Mouse (Mus musculus): ENCODE data around the gene Zfp764. TPM values are rescaled to one million over a fixed set of nuclear protein-coding genes. Genes with fewer than 3 reads are reported as not detected.

Zfp764 gene
- polyA plus RNA-seq (2012; rRNA removed; ENCODE audit: low replicate concordance): 3.9 and 4.6 TPM in 2 replicates

GRCm38 (mm10) chr7:127406002-127406987, at the start of gene Zfp764:
Gene Zfp764, minus strand, starts transcription at chr7:127406822.

GRCm38 (mm10) chr7:127448521-127449300, 42.1 kb upstream of the Zfp764 start, which contains the start of gene Zfp689:
Gene Zfp689, minus strand, starts transcription at chr7:127449158.

GRCm38 (mm10) chr7:127421388-127422191, 15.0 kb upstream of the Zfp764 start, which contains the start of gene Zfp688:
Gene Zfp688, minus strand, starts transcription at chr7:127422068.

GRCm38 (mm10) chr7:127393157-127393943, 13.3 kb downstream of the Zfp764 start, which contains the start of gene E430018J23Rik:
Gene E430018J23Rik, minus strand, starts transcription at chr7:127393629.

GRCm38 (mm10) chr7:127386641-127387392, 19.8 kb downstream of the Zfp764 start, which contains the start of gene 9130019O22Rik:
Gene 9130019O22Rik, minus strand, starts transcription at chr7:127387166.

GRCm38 (mm10) chr7:127375271-127376245, 31.1 kb downstream of the Zfp764 start, which contains the start of gene Zfp747:
Gene Zfp747, minus strand, starts transcription at chr7:127376050.

Other genes with a start within 250 kb of the Zfp764 start
- 10.0 and 13.1 TPM in 2 replicates for gene Cd2bp2, start 210.8 kb downstream of the Zfp764 start, polyA plus RNA-seq (2012; rRNA removed; ENCODE audit: low replicate concordance)
- gene Tbc1d10b, start 198.4 kb downstream of the Zfp764 start, polyA plus RNA-seq (2012; rRNA removed; ENCODE audit: low replicate concordance): 29.8 and 44.7 TPM in 2 replicates
- gene Mylpf, start 197.9 kb downstream of the Zfp764 start, polyA plus RNA-seq (2012; rRNA removed; ENCODE audit: low replicate concordance): 0.38 TPM in 1 of 2 replicates, not detected in the other
- 6.9 and 8.4 TPM in 2 replicates for gene Zfp553, start 173.8 kb downstream of the Zfp764 start, polyA plus RNA-seq (2012; rRNA removed; ENCODE audit: low replicate concordance)
- 14.1 and 28.9 TPM in 2 replicates for gene Sept1, start 173.7 kb downstream of the Zfp764 start, polyA plus RNA-seq (2012; rRNA removed; ENCODE audit: low replicate concordance)
- gene Zfp771, start 162.5 kb downstream of the Zfp764 start, polyA plus RNA-seq (2012; rRNA removed; ENCODE audit: low replicate concordance): 76.9 and 173 TPM in 2 replicates
- 74.2 and 77.1 TPM in 2 replicates for gene Dctpp1, start 146.1 kb downstream of the Zfp764 start, polyA plus RNA-seq (2012; rRNA removed; ENCODE audit: low replicate concordance)
- 49.0 and 105 TPM in 2 replicates for gene Sephs2, start 132.8 kb downstream of the Zfp764 start, polyA plus RNA-seq (2012; rRNA removed; ENCODE audit: low replicate concordance)
- 3.7 and 5.6 TPM in 2 replicates for gene Itgal, start 110.6 kb downstream of the Zfp764 start, polyA plus RNA-seq (2012; rRNA removed; ENCODE audit: low replicate concordance)
- gene Zfp768, start 61.2 kb downstream of the Zfp764 start, polyA plus RNA-seq (2012; rRNA removed; ENCODE audit: low replicate concordance): 54.7 and 77.2 TPM in 2 replicates
- 15.0 and 20.1 TPM in 2 replicates for gene Zfp747, start 30.8 kb downstream of the Zfp764 start, polyA plus RNA-seq (2012; rRNA removed; ENCODE audit: low replicate concordance)
- gene 9130019O22Rik, start 19.7 kb downstream of the Zfp764 start, polyA plus RNA-seq (2012; rRNA removed; ENCODE audit: low replicate concordance): 5.3 and 6.4 TPM in 2 replicates
- gene E430018J23Rik, start 13.2 kb downstream of the Zfp764 start, polyA plus RNA-seq (2012; rRNA removed; ENCODE audit: low replicate concordance): 13.3 and 15.1 TPM in 2 replicates
- 21.7 and 35.2 TPM in 2 replicates for gene Zfp688, start 15.2 kb upstream of the Zfp764 start, polyA plus RNA-seq (2012; rRNA removed; ENCODE audit: low replicate concordance)
- 3.7 and 4.3 TPM in 2 replicates for gene Zfp689, start 42.3 kb upstream of the Zfp764 start, polyA plus RNA-seq (2012; rRNA removed; ENCODE audit: low replicate concordance)
- 62.8 and 68.1 TPM in 2 replicates for gene Prr14, start 52.8 kb upstream of the Zfp764 start, polyA plus RNA-seq (2012; rRNA removed; ENCODE audit: low replicate concordance)
- gene Fbrs, start 72.4 kb upstream of the Zfp764 start, polyA plus RNA-seq (2012; rRNA removed; ENCODE audit: low replicate concordance): 36.5 and 43.2 TPM in 2 replicates
- gene Srcap, start 105.2 kb upstream of the Zfp764 start, polyA plus RNA-seq (2012; rRNA removed; ENCODE audit: low replicate concordance): 17.5 and 20.0 TPM in 2 replicates
- gene Gm42715, start 112.8 kb upstream of the Zfp764 start, polyA plus RNA-seq (2012; rRNA removed; ENCODE audit: low replicate concordance): 5.6 and 10.2 TPM in 2 replicates
- 1.2 and 3.0 TPM in 2 replicates for gene Tmem265, start 154.6 kb upstream of the Zfp764 start, polyA plus RNA-seq (2012; rRNA removed; ENCODE audit: low replicate concordance)
- gene Phkg2, start 166.5 kb upstream of the Zfp764 start, polyA plus RNA-seq (2012; rRNA removed; ENCODE audit: low replicate concordance): 28.3 and 32.0 TPM in 2 replicates
- 0.97 and 1.6 TPM in 2 replicates for gene Ccdc189, start 181.8 kb upstream of the Zfp764 start, polyA plus RNA-seq (2012; rRNA removed; ENCODE audit: low replicate concordance)
- gene Rnf40, start 181.9 kb upstream of the Zfp764 start, polyA plus RNA-seq (2012; rRNA removed; ENCODE audit: low replicate concordance): 15.9 and 16.2 TPM in 2 replicates
- 3.0 and 7.2 TPM in 2 replicates for gene Zfp629, start 209.0 kb upstream of the Zfp764 start, polyA plus RNA-seq (2012; rRNA removed; ENCODE audit: low replicate concordance)